Mouse (Mus musculus): ENCODE measurements at regions not wholly inside any gene's neighbourhood (a gene's known extent, or its start where the extent isn't known, plus 50 kb on each side); places are given as distances from the start of the nearest gene placed in this dataset.

- no peak overlapping the region for H3K4me3 ChIP-seq (ENCODE audit: low read length)
- no peak overlapping the region for H3K27ac ChIP-seq
- no peaks in the 10 kb centered on the region for H3K36me3 ChIP-seq (ENCODE audit: insufficient read depth, low read length)
- no peaks in the 10 kb centered on the region for H3K9me3 ChIP-seq (ENCODE audit: low read length)
- no peaks in the 10 kb centered on the region for H3K27me3 ChIP-seq (ENCODE audit: insufficient read depth, low read length)
- DNase-seq (ENCODE audit: low spot score) (no peak), ATAC-seq (no peak)
- no peaks in the 10 kb centered on the region for H3K4me1 ChIP-seq (ENCODE audit: insufficient read depth, low read length)
- no peak overlapping the region for H3K4me2 ChIP-seq (ENCODE audit: low read depth, low read length)
- H3K9ac ChIP-seq (replicated peaks; ENCODE audit: low read length): no peak overlapping the region
- 79% methylated on average over 1 of the region's 1 CpGs for WGBS
- no peak for TF ChIP-seq CTCF (IDR thresholded peaks at IDR 0.05; ENCODE audit: low read depth)
Measured at GRCm38 (mm10) chr13:84878178-84878849, 310.9 kb upstream of the Ccnh start.

- H3K27me3 ChIP-seq (ENCODE audit: insufficient read depth, low read length): no peaks in the 10 kb centered on the region
- peak overlapping the region; percentile 26 for H3K4me3 ChIP-seq (ENCODE audit: low read length)
- H3K36me3 ChIP-seq (ENCODE audit: insufficient read depth, low read length): no peaks in the 10 kb centered on the region
- 50% methylated on average over 6 of the region's 6 CpGs for WGBS
- peak; percentile 42 for DNase-seq (ENCODE audit: low spot score)
- H3K27ac ChIP-seq: no peak overlapping the region
- TF ChIP-seq CTCF (IDR thresholded peaks at IDR 0.05; ENCODE audit: low read depth): no peak
- peak overlapping the region; percentile 39 for H3K4me2 ChIP-seq (ENCODE audit: low read depth, low read length)
- H3K4me1 ChIP-seq (ENCODE audit: insufficient read depth, low read length): no peaks in the 10 kb centered on the region
- 0 out of 2 replicates have a peak overlapping the region, but pooled peaks have one; percentile 13 for H3K9ac ChIP-seq (replicated peaks; ENCODE audit: low read length)
- H3K9me3 ChIP-seq (ENCODE audit: low read length): no peaks in the 10 kb centered on the region
- peak; percentile 93 for ATAC-seq
Measured at GRCm38 (mm10) chr13:84905347-84905981, 283.7 kb upstream of the Ccnh start.

GRCm38 (mm10) chr13:84905994-84906393 lies 283.2 kb upstream of the Ccnh start:
- WGBS: 34% methylated on average over 3 of the region's 3 CpGs
- peak; percentile 82 for ATAC-seq
- TF ChIP-seq CTCF (IDR thresholded peaks at IDR 0.05; ENCODE audit: low read depth): no peak
- no peaks in the 10 kb centered on the region for H3K36me3 ChIP-seq (ENCODE audit: insufficient read depth, low read length)
- peak overlapping the region; percentile 26 for H3K4me3 ChIP-seq (ENCODE audit: low read length)
- H3K9ac ChIP-seq (replicated peaks; ENCODE audit: low read length): no peak overlapping the region
- no peak overlapping the region for H3K27ac ChIP-seq
- H3K4me1 ChIP-seq (ENCODE audit: insufficient read depth, low read length): no peaks in the 10 kb centered on the region
- peak overlapping the region; percentile 39 for H3K4me2 ChIP-seq (ENCODE audit: low read depth, low read length)
- no peaks in the 10 kb centered on the region for H3K27me3 ChIP-seq (ENCODE audit: insufficient read depth, low read length)
- DNase-seq (ENCODE audit: low spot score): peak; percentile 23
- no peaks in the 10 kb centered on the region for H3K9me3 ChIP-seq (ENCODE audit: low read length)

- H3K27ac ChIP-seq: no peak overlapping the region
- no peaks in the 10 kb centered on the region for H3K27me3 ChIP-seq (ENCODE audit: insufficient read depth, low read length)
- ATAC-seq (no peak), DNase-seq (ENCODE audit: low spot score) (no peak)
- WGBS: 60% methylated on average over 1 of the region's 1 CpGs
- TF ChIP-seq CTCF (IDR thresholded peaks at IDR 0.05; ENCODE audit: low read depth): no peak
- no peak overlapping the region for H3K9ac ChIP-seq (replicated peaks; ENCODE audit: low read length)
- H3K4me3 ChIP-seq (ENCODE audit: low read length): no peak overlapping the region
- H3K36me3 ChIP-seq (ENCODE audit: insufficient read depth, low read length): no peaks in the 10 kb centered on the region
- H3K4me1 ChIP-seq (ENCODE audit: insufficient read depth, low read length): no peaks in the 10 kb centered on the region
- no peak overlapping the region for H3K4me2 ChIP-seq (ENCODE audit: low read depth, low read length)
- H3K9me3 ChIP-seq (ENCODE audit: low read length): no peaks in the 10 kb centered on the region
Measured at GRCm38 (mm10) chr13:84931271-84931670, 257.9 kb upstream of the Ccnh start.

GRCm38 (mm10) chr13:84935610-84936009 lies 253.6 kb upstream of the Ccnh start:
- H3K9ac ChIP-seq (replicated peaks; ENCODE audit: low read length): no peak overlapping the region
- no peak overlapping the region for H3K4me3 ChIP-seq (ENCODE audit: low read length)
- no peaks in the 10 kb centered on the region for H3K36me3 ChIP-seq (ENCODE audit: insufficient read depth, low read length)
- DNase-seq (ENCODE audit: low spot score): no peak
- WGBS: 92% methylated on average over 1 of the region's 1 CpGs
- no peaks in the 10 kb centered on the region for H3K4me1 ChIP-seq (ENCODE audit: insufficient read depth, low read length)
- no peak overlapping the region for H3K4me2 ChIP-seq (ENCODE audit: low read depth, low read length)
- TF ChIP-seq CTCF (IDR thresholded peaks at IDR 0.05; ENCODE audit: low read depth): no peak
- H3K9me3 ChIP-seq (ENCODE audit: low read length): no peaks in the 10 kb centered on the region
- no peak for ATAC-seq
- H3K27ac ChIP-seq: no peak overlapping the region
- no peaks in the 10 kb centered on the region for H3K27me3 ChIP-seq (ENCODE audit: insufficient read depth, low read length)

- 80% methylated on average over 7 of the region's 7 CpGs for WGBS
- H3K27ac ChIP-seq: no peak overlapping the region
- no peak for ATAC-seq
- no peaks in the 10 kb centered on the region for H3K9me3 ChIP-seq (ENCODE audit: low read length)
- H3K9ac ChIP-seq (replicated peaks; ENCODE audit: low read length): no peak overlapping the region
- DNase-seq (ENCODE audit: low spot score): no peak
- H3K4me3 ChIP-seq (ENCODE audit: low read length): no peak overlapping the region
- H3K36me3 ChIP-seq (ENCODE audit: insufficient read depth, low read length): no peaks in the 10 kb centered on the region
- no peak overlapping the region for H3K4me2 ChIP-seq (ENCODE audit: low read depth, low read length)
- H3K4me1 ChIP-seq (ENCODE audit: insufficient read depth, low read length): no peaks in the 10 kb centered on the region
- no peak for TF ChIP-seq CTCF (IDR thresholded peaks at IDR 0.05; ENCODE audit: low read depth)
- no peaks in the 10 kb centered on the region for H3K27me3 ChIP-seq (ENCODE audit: insufficient read depth, low read length)
Measured at GRCm38 (mm10) chr13:84939695-84940094, 249.5 kb upstream of the Ccnh start.

- DNase-seq (ENCODE audit: low spot score) (no peak), ATAC-seq (no peak)
- H3K4me1 ChIP-seq (ENCODE audit: insufficient read depth, low read length): no peaks in the 10 kb centered on the region
- 94% methylated on average over 1 of the region's 1 CpGs for WGBS
- no peaks in the 10 kb centered on the region for H3K27me3 ChIP-seq (ENCODE audit: insufficient read depth, low read length)
- H3K27ac ChIP-seq: no peak overlapping the region
- H3K9ac ChIP-seq (replicated peaks; ENCODE audit: low read length): no peak overlapping the region
- no peaks in the 10 kb centered on the region for H3K36me3 ChIP-seq (ENCODE audit: insufficient read depth, low read length)
- no peak overlapping the region for H3K4me2 ChIP-seq (ENCODE audit: low read depth, low read length)
- no peak overlapping the region for H3K4me3 ChIP-seq (ENCODE audit: low read length)
- no peak for TF ChIP-seq CTCF (IDR thresholded peaks at IDR 0.05; ENCODE audit: low read depth)
- no peaks in the 10 kb centered on the region for H3K9me3 ChIP-seq (ENCODE audit: low read length)
Measured at GRCm38 (mm10) chr13:84940936-84941335, 248.3 kb upstream of the Ccnh start.

Measured in hindbrain, postnatal 0 days (tissue).